Mouse (Mus musculus): ENCODE measurements around the gene Igbp1b. TPM values are rescaled to one million over a fixed set of nuclear protein-coding genes. Genes with fewer than 3 reads are reported as not detected.

The Igbp1b gene
- not detected in 2 replicates for polyA plus RNA-seq (2016; fragmentation: Nextera tagmentation; extraction: Ambion mirVana)

- H3K4me1 ChIP-seq = no peaks in the 10 kb centered on the region
- 85% methylated on average over 3 of the region's 3 CpGs for WGBS
- H3K27ac ChIP-seq = no peak within 1 kb of the TSS
- H3K4me3 ChIP-seq = no peak within 1 kb of the TSS
- H3K9me3 ChIP-seq = no peaks in the 10 kb centered on the region
- ATAC-seq (ENCODE audit: insufficient number of reproducible peaks, insufficient read depth, low FRiP score, low TSS enrichment) = no peak
- H3K27me3 ChIP-seq = no peaks in the 10 kb centered on the region
- no peaks in the 10 kb centered on the region for H3K36me3 ChIP-seq
- no peak within 1 kb of the TSS for H3K4me2 ChIP-seq (replicated peaks)
- H3K9ac ChIP-seq = no peak within 1 kb of the TSS
These were observed at the start of gene Igbp1b for GRCm38 (mm10) chr6:138658516-138658915. Gene Igbp1b (minus strand): TSS chr6:138658544.

GRCm38 (mm10) chr6:138682959-138683358 is 24.6 kb upstream of the Igbp1b start:
- H3K9me3 ChIP-seq = no peaks in the 10 kb centered on the region
- H3K4me2 ChIP-seq (replicated peaks) = no peak overlapping the region
- H3K4me1 ChIP-seq = no peaks in the 10 kb centered on the region
- H3K27me3 ChIP-seq = no peaks in the 10 kb centered on the region
- H3K4me3 ChIP-seq = no peak overlapping the region
- no peaks in the 10 kb centered on the region for H3K36me3 ChIP-seq
- ATAC-seq (ENCODE audit: insufficient number of reproducible peaks, insufficient read depth, low FRiP score, low TSS enrichment) = 0 out of 2 replicates have a peak, but pooled peaks have one; percentile 52
- no peak overlapping the region for H3K9ac ChIP-seq
- H3K27ac ChIP-seq = no peak overlapping the region

- Histone ChIP-seq H3K4me2 (replicated peaks) (no peak overlapping the region), H3K4me3 (no peak overlapping the region), H3K4me1 (no peaks in the 10 kb centered on the region), H3K9ac (no peak overlapping the region), H3K27me3 (no peaks in the 10 kb centered on the region), H3K9me3 (no peaks in the 10 kb centered on the region), H3K36me3 (no peaks in the 10 kb centered on the region), H3K27ac (no peak overlapping the region)
- WGBS = 6% methylated on average over 2 of the region's 2 CpGs
- ATAC-seq (ENCODE audit: insufficient number of reproducible peaks, insufficient read depth, low FRiP score, low TSS enrichment) = no peak; the same call in 1 of the 2 replicates
These were observed 14.4 kb upstream of the Igbp1b start for GRCm38 (mm10) chr6:138672704-138673141.

GRCm38 (mm10) chr6:138665416-138665815 is 7.1 kb upstream of the Igbp1b start:
- 66% methylated on average over 3 of the region's 3 CpGs for WGBS
- ATAC-seq (ENCODE audit: insufficient number of reproducible peaks, insufficient read depth, low FRiP score, low TSS enrichment) = no peak
- H3K4me3 ChIP-seq = no peak overlapping the region
- no peaks in the 10 kb centered on the region for H3K4me1 ChIP-seq
- no peak overlapping the region for H3K9ac ChIP-seq
- no peaks in the 10 kb centered on the region for H3K27me3 ChIP-seq
- H3K36me3 ChIP-seq = no peaks in the 10 kb centered on the region
- H3K4me2 ChIP-seq (replicated peaks) = no peak overlapping the region
- H3K27ac ChIP-seq = no peak overlapping the region
- no peaks in the 10 kb centered on the region for H3K9me3 ChIP-seq

- WGBS = 94% methylated on average over 2 of the region's 2 CpGs
- H3K27me3 ChIP-seq = no peaks in the 10 kb centered on the region
- H3K27ac ChIP-seq = no peak overlapping the region
- no peak overlapping the region for H3K4me2 ChIP-seq (replicated peaks)
- 0 out of 2 replicates have a peak, but pooled peaks cover 4% of the 10 kb centered on the region for H3K9me3 ChIP-seq
- H3K4me3 ChIP-seq = no peak overlapping the region
- H3K4me1 ChIP-seq = no peaks in the 10 kb centered on the region
- H3K36me3 ChIP-seq = no peaks in the 10 kb centered on the region
- no peak overlapping the region for H3K9ac ChIP-seq
- 0 out of 2 replicates have a peak, but pooled peaks have one; percentile 60 for ATAC-seq (ENCODE audit: insufficient number of reproducible peaks, insufficient read depth, low FRiP score, low TSS enrichment)
These were observed 12.7 kb downstream of the Igbp1b start for GRCm38 (mm10) chr6:138645604-138646003.

GRCm38 (mm10) chr6:138639351-138639750 is 19.0 kb downstream of the Igbp1b start:
- H3K9ac ChIP-seq = no peak overlapping the region
- no peak overlapping the region for H3K4me3 ChIP-seq
- H3K36me3 ChIP-seq = no peaks in the 10 kb centered on the region
- no peaks in the 10 kb centered on the region for H3K4me1 ChIP-seq
- no peak overlapping the region for H3K27ac ChIP-seq
- ATAC-seq (ENCODE audit: insufficient number of reproducible peaks, insufficient read depth, low FRiP score, low TSS enrichment) = no peak
- H3K4me2 ChIP-seq (replicated peaks) = no peak overlapping the region
- no peaks in the 10 kb centered on the region for H3K27me3 ChIP-seq
- H3K9me3 ChIP-seq = 0 out of 2 replicates have a peak, but pooled peaks cover 4% of the 10 kb centered on the region
- WGBS = 66% methylated on average over 4 of the region's 4 CpGs

- Histone ChIP-seq H3K36me3 (no peaks in the 10 kb centered on the region), H3K4me2 (replicated peaks) (no peak overlapping the region), H3K27me3 (no peaks in the 10 kb centered on the region), H3K27ac (no peak overlapping the region), H3K4me1 (no peaks in the 10 kb centered on the region), H3K9me3 (no peaks in the 10 kb centered on the region), H3K4me3 (no peak overlapping the region), H3K9ac (no peak overlapping the region)
- ATAC-seq (ENCODE audit: insufficient number of reproducible peaks, insufficient read depth, low FRiP score, low TSS enrichment) = no peak
These were observed 37.6 kb downstream of the Igbp1b start for GRCm38 (mm10) chr6:138620786-138621185.

GRCm38 (mm10) chr6:138618396-138618795 is 39.9 kb downstream of the Igbp1b start:
- H3K4me1 ChIP-seq = no peaks in the 10 kb centered on the region
- ATAC-seq (ENCODE audit: insufficient number of reproducible peaks, insufficient read depth, low FRiP score, low TSS enrichment) = no peak

More at GRCm38 (mm10) chr6:138618396-138618795, 39.9 kb downstream of the Igbp1b start:
- H3K9ac ChIP-seq = no peak overlapping the region
- H3K4me2 ChIP-seq (replicated peaks) = no peak overlapping the region
- no peak overlapping the region for H3K27ac ChIP-seq
- H3K9me3 ChIP-seq = no peaks in the 10 kb centered on the region
- no peaks in the 10 kb centered on the region for H3K36me3 ChIP-seq
- 83% methylated on average over 3 of the region's 3 CpGs for WGBS
- no peaks in the 10 kb centered on the region for H3K27me3 ChIP-seq
- no peak overlapping the region for H3K4me3 ChIP-seq

Other genes with a start within 250 kb of the Igbp1b start
- 5.5 and 5.9 TPM in 2 replicates for gene Lmo3, start 76.6 kb downstream of the Igbp1b start, polyA plus RNA-seq (2016; fragmentation: Nextera tagmentation; extraction: Ambion mirVana)

Measured in embryonic facial prominence, embryonic 12.5 days (tissue).